In the genomic region with DNA sequence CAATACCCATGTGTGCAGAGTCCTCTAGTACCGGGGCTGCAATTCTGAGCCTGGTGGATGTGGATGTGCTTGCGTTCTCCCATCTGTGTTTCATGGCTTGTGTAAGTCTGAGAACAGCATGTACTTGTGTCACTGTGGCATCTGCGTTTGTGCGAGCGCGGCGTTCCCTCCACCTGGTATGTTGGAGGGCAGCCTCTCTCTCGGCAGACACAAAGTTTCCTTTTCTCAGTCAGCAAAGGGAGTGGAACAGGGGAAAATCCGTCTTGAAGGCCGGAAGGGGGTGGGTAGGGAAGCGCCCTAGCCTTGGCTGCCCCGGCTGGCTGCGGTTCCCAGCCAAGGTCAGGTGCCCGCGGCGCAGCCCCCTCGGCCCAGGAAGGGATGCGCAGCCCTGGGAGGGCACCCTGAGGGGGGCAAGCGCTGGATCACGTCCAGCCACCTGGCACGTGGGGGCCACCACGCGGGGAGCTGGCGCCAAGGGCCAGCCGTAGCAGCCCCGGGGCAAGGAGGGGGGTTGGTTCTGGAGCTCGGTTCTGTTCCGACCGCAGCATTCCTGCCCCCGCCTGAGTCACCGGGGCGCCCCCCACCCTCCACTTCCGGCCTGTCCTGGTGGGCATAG, we compare ENCODE assay signal across 7 mouse cellular contexts. TPM values are rescaled to one million over a fixed set of nuclear protein-coding genes. Genes with fewer than 3 reads are reported as not detected.
A peak's percentile ranks its signal among the peaks of the same experiment; 100 is the strongest.
DNase-seq lines count a peak whose midpoint lies in the region; ATAC-seq and TF ChIP-seq lines count a peak whose summit lies in the region.

No protein-coding gene starts in this region.

- peaks cover 27% of the 10 kb centered on the region for H3K27me3 ChIP-seq in CH12.LX (replicated peaks)
- no peaks in the 10 kb centered on the region for H3K27me3 ChIP-seq in forebrain, embryonic 16.5 days (replicated peaks; ENCODE audit: control insufficient read depth, insufficient read depth, low read length)
- H3K27me3 ChIP-seq in hindbrain, postnatal 0 days (ENCODE audit: insufficient read depth, low read length): no peaks in the 10 kb centered on the region
- no peaks in the 10 kb centered on the region for H3K27me3 ChIP-seq in limb, embryonic 10.5 days (ENCODE audit: low read depth, poor library complexity, severe bottlenecking)
- H3K27me3 ChIP-seq in midbrain, embryonic 15.5 days (replicated peaks): no peaks in the 10 kb centered on the region
- H3K27me3 ChIP-seq in thymus, adult 2 months (ENCODE audit: control insufficient read depth, insufficient read depth, low read length): no peaks in the 10 kb centered on the region

- H3K27ac ChIP-seq in CH12.LX (ENCODE audit: insufficient read depth, low read depth): no peak overlapping the region
- H3K27ac ChIP-seq in forebrain, embryonic 16.5 days (ENCODE audit: low read length): peak overlapping the region; percentile 65
- H3K27ac ChIP-seq in hindbrain, postnatal 0 days: peak overlapping the region; percentile 60
- H3K27ac ChIP-seq in limb, embryonic 10.5 days: peak overlapping the region; percentile 90
- no peak overlapping the region for H3K27ac ChIP-seq in midbrain, embryonic 15.5 days
- no peak overlapping the region for H3K27ac ChIP-seq in thymus, adult 2 months (ENCODE audit: control insufficient read depth, insufficient read depth, low read length)

- TF ChIP-seq RAD21 in CH12.LX (IDR thresholded peaks at IDR 0.05; ENCODE audit: low read depth, low read length): no peak

- DNase-seq in CH12.LX (ENCODE audit: extremely low read depth): peak; percentile 22
- peak; percentile 35 for DNase-seq in T-cell, adult 2 months (ENCODE audit: low spot score)
- peak; percentile 45 for DNase-seq in hindbrain, postnatal 0 days (ENCODE audit: low spot score)
- DNase-seq in limb, embryonic 10.5 days (ENCODE audit: low spot score): peak; percentile 44
- peak; percentile 30 for DNase-seq in thymus, adult 2 months

- 20% methylated on average over 33 of the region's 33 CpGs for WGBS in forebrain, embryonic 16.5 days
- WGBS in hindbrain, postnatal 0 days: 6% methylated on average over 33 of the region's 33 CpGs
- WGBS in limb, embryonic 10.5 days: 10% methylated on average over 33 of the region's 33 CpGs
- 12% methylated on average over 32 of the region's 33 CpGs for WGBS in midbrain, embryonic 15.5 days
- 2% methylated on average over 33 of the region's 33 CpGs for WGBS in thymus, adult 2 months

- TF ChIP-seq POLR2A in CH12.LX (IDR thresholded peaks at IDR 0.05; ENCODE audit: low read depth, low read length): no peak
- TF ChIP-seq POLR2A in thymus, adult 2 months (IDR thresholded peaks at IDR 0.05; ENCODE audit: control insufficient read depth, extremely low read depth, insufficient read depth, low read length, poor library complexity): no peak

- peak overlapping the region in 1 of 3 experiments; percentile 12 for H3K4me3 ChIP-seq in CH12.LX (replicated peaks in 1 of 3; ENCODE audit: low read depth in 2 of 3, low read length in 2 of 3, poor library complexity in 1 of 3)
- peak overlapping the region; percentile 34 for H3K4me3 ChIP-seq in forebrain, embryonic 16.5 days (replicated peaks; ENCODE audit: low read length)
- peak overlapping the region; percentile 26 for H3K4me3 ChIP-seq in hindbrain, postnatal 0 days (ENCODE audit: low read length)
- peak overlapping the region; percentile 54 for H3K4me3 ChIP-seq in limb, embryonic 10.5 days
- peak overlapping the region; percentile 32 for H3K4me3 ChIP-seq in midbrain, embryonic 15.5 days
- peak overlapping the region; percentile 35 for H3K4me3 ChIP-seq in thymus, adult 2 months (ENCODE audit: control insufficient read depth, insufficient read depth, low read length)

- TF ChIP-seq EP300 in CH12.LX (IDR thresholded peaks at IDR 0.05; ENCODE audit: low read length): no peak

- peak; percentile 83 for ATAC-seq in forebrain, embryonic 16.5 days
- ATAC-seq in hindbrain, postnatal 0 days: peak; percentile 63
- ATAC-seq in midbrain, embryonic 15.5 days (replicated peaks): peak; percentile 65

- H3K4me1 ChIP-seq in CH12.LX (ENCODE audit: control insufficient read depth in 1 of 2, insufficient read depth in 2 of 2): peaks cover 1 to 28% of the 10 kb centered on the region in 2 experiments; a peak in 3 of 4 replicates
- H3K4me1 ChIP-seq in forebrain, embryonic 16.5 days (replicated peaks; ENCODE audit: control insufficient read depth, insufficient read depth, low read length): peaks cover 14% of the 10 kb centered on the region
- H3K4me1 ChIP-seq in hindbrain, postnatal 0 days (ENCODE audit: insufficient read depth, low read length): peaks cover 7% of the 10 kb centered on the region; the same call in 1 of the 2 replicates
- H3K4me1 ChIP-seq in limb, embryonic 10.5 days: peaks cover 28% of the 10 kb centered on the region
- peaks cover 8% of the 10 kb centered on the region for H3K4me1 ChIP-seq in midbrain, embryonic 15.5 days
- H3K4me1 ChIP-seq in thymus, adult 2 months (replicated peaks; ENCODE audit: control insufficient read depth, insufficient read depth, low read length): peaks cover 25% of the 10 kb centered on the region

- H3K79me2 ChIP-seq in CH12.LX (replicated peaks; ENCODE audit: control insufficient read depth, extremely low read depth, insufficient read depth, poor library complexity, severe bottlenecking): no peaks in the 10 kb centered on the region

- H3K4me2 ChIP-seq in CH12.LX (ENCODE audit: insufficient read depth, low read depth, poor library complexity, severe bottlenecking): no peak overlapping the region
- peak overlapping the region; percentile 68 for H3K4me2 ChIP-seq in forebrain, embryonic 16.5 days (ENCODE audit: low read length)
- H3K4me2 ChIP-seq in hindbrain, postnatal 0 days (ENCODE audit: low read depth, low read length): peak overlapping the region; percentile 68
- H3K4me2 ChIP-seq in midbrain, embryonic 15.5 days: peak overlapping the region; percentile 72

- no peaks in the 10 kb centered on the region for H3K9me3 ChIP-seq in CH12.LX (replicated peaks; ENCODE audit: low read length)
- no peaks in the 10 kb centered on the region for H3K9me3 ChIP-seq in forebrain, embryonic 16.5 days (ENCODE audit: control insufficient read depth, low read length)
- no peaks in the 10 kb centered on the region for H3K9me3 ChIP-seq in hindbrain, postnatal 0 days (ENCODE audit: low read length)
- H3K9me3 ChIP-seq in limb, embryonic 10.5 days (replicated peaks): no peaks in the 10 kb centered on the region
- H3K9me3 ChIP-seq in midbrain, embryonic 15.5 days: no peaks in the 10 kb centered on the region

- H3K9ac ChIP-seq in CH12.LX (ENCODE audit: insufficient read depth, low read depth): no peak overlapping the region
- H3K9ac ChIP-seq in forebrain, embryonic 16.5 days (replicated peaks; ENCODE audit: low read depth, low read length): peak overlapping the region; percentile 61
- H3K9ac ChIP-seq in hindbrain, postnatal 0 days (replicated peaks; ENCODE audit: low read length): peak overlapping the region; percentile 46
- peak overlapping the region; percentile 41 for H3K9ac ChIP-seq in midbrain, embryonic 15.5 days

- in situ Hi-C loops in CH12.LX (cut with MboI; ENCODE audit: low pct_ligation_motif_present, low pct_unique_long_range_greater_than_20kb, low sequenced_read_pairs): no loop called here

- H3K36me3 ChIP-seq in CH12.LX (replicated peaks in 1 of 2; ENCODE audit: control insufficient read depth in 1 of 2, insufficient read depth in 1 of 2, low read length in 1 of 2): no peaks in the 10 kb centered on the region
- H3K36me3 ChIP-seq in forebrain, embryonic 16.5 days (ENCODE audit: control insufficient read depth, insufficient read depth): no peaks in the 10 kb centered on the region
- H3K36me3 ChIP-seq in hindbrain, postnatal 0 days (ENCODE audit: insufficient read depth, low read length): no peaks in the 10 kb centered on the region
- peaks cover 22% of the 10 kb centered on the region for H3K36me3 ChIP-seq in limb, embryonic 10.5 days
- H3K36me3 ChIP-seq in midbrain, embryonic 15.5 days (replicated peaks): no peaks in the 10 kb centered on the region
- no peaks in the 10 kb centered on the region for H3K36me3 ChIP-seq in thymus, adult 2 months (ENCODE audit: control insufficient read depth, insufficient read depth, low read length)

- TF ChIP-seq CTCF in CH12.LX (conservative IDR thresholded peaks at IDR 0.05 in 1 of 2, IDR thresholded peaks at IDR 0.05 in 1 of 2; ENCODE audit: low read depth in 2 of 2, low read length in 2 of 2): no peak
- TF ChIP-seq CTCF in hindbrain, postnatal 0 days (IDR thresholded peaks at IDR 0.05; ENCODE audit: low read depth): no peak
- no peak for TF ChIP-seq CTCF in thymus, adult 2 months (IDR thresholded peaks at IDR 0.05; ENCODE audit: borderline replicate concordance, control insufficient read depth, extremely low read depth, insufficient read depth, low read length, poor library complexity)

- dilution Hi-C loops in CH12.LX (cut with MboI; ENCODE audit: extremely low pct_ligation_motif_present, extremely low pct_unique_long_range_greater_than_20kb, low sequenced_read_pairs): no loop called here

RNA-seq across cellular contexts. Expression of a gene that starts 7.1 kb away (rescaled TPM):
- total RNA-seq in CH12.LX (2012; rRNA removed) (0.76 and 0.98 TPM in 2 replicates), CH12.LX (2014; rRNA removed) (0.15 and 0.19 TPM in 2 replicates)
- 0.96 and 1.6 TPM in 2 replicates for polyA plus RNA-seq in CH12.LX (2012; ENCODE audit: insufficient read length, low read depth)
- 14.6 and 15.9 TPM in 2 replicates for polyA plus RNA-seq in forebrain, embryonic 16.5 days (2015; fragmentation: Nextera tagmentation; extraction: Ambion mirVana)
- total RNA-seq in hindbrain, postnatal 0 days (2014; rRNA removed): 41.7 and 44.3 TPM in 2 replicates
- polyA plus RNA-seq in hindbrain, postnatal 0 days (2015; fragmentation: Nextera tagmentation; extraction: Ambion mirVana): 24.5 and 26.8 TPM in 2 replicates
- polyA plus RNA-seq in limb, embryonic 10.5 days (2016; fragmentation: Nextera tagmentation; extraction: Ambion mirVana): 19.4 and 28.1 TPM in 2 replicates
- polyA plus RNA-seq in midbrain, embryonic 15.5 days (2015; fragmentation: Nextera tagmentation; extraction: Ambion mirVana): 20.2 and 22.2 TPM in 2 replicates
- 67.0 and 75.0 TPM in 2 replicates for polyA plus RNA-seq in thymus, adult 2 months (2012; rRNA removed)

RNA-seq across cellular contexts. Expression of a gene that starts 26.9 kb away (rescaled TPM):
- 67.6 and 72.2 TPM in 2 replicates for total RNA-seq in CH12.LX (2012; rRNA removed)
- total RNA-seq in CH12.LX (2014; rRNA removed): 44.7 and 52.6 TPM in 2 replicates
- polyA plus RNA-seq in CH12.LX (2012; ENCODE audit: insufficient read length, low read depth): 155 and 188 TPM in 2 replicates
- 44.2 and 46.6 TPM in 2 replicates for polyA plus RNA-seq in forebrain, embryonic 16.5 days (2015; fragmentation: Nextera tagmentation; extraction: Ambion mirVana)
- total RNA-seq in hindbrain, postnatal 0 days (2014; rRNA removed): 116 and 128 TPM in 2 replicates
- 43.4 and 44.6 TPM in 2 replicates for polyA plus RNA-seq in hindbrain, postnatal 0 days (2015; fragmentation: Nextera tagmentation; extraction: Ambion mirVana)
- 61.7 and 67.7 TPM in 2 replicates for polyA plus RNA-seq in limb, embryonic 10.5 days (2016; fragmentation: Nextera tagmentation; extraction: Ambion mirVana)
- 43.6 and 44.4 TPM in 2 replicates for polyA plus RNA-seq in midbrain, embryonic 15.5 days (2015; fragmentation: Nextera tagmentation; extraction: Ambion mirVana)
- polyA plus RNA-seq in thymus, adult 2 months (2012; rRNA removed): 102 and 134 TPM in 2 replicates

RNA-seq across cellular contexts. Expression of a gene that starts 35.3 kb away (rescaled TPM):
- 0.04 TPM in 1 of 2 replicates, not detected in the other for total RNA-seq in CH12.LX (2012; rRNA removed)
- not detected in 2 replicates for total RNA-seq in CH12.LX (2014; rRNA removed)
- not detected in 2 replicates for polyA plus RNA-seq in CH12.LX (2012; ENCODE audit: insufficient read length, low read depth)
- polyA plus RNA-seq in forebrain, embryonic 16.5 days (2015; fragmentation: Nextera tagmentation; extraction: Ambion mirVana): 1.0 and 1.1 TPM in 2 replicates
- total RNA-seq in hindbrain, postnatal 0 days (2014; rRNA removed): 3.8 and 4.4 TPM in 2 replicates
- polyA plus RNA-seq in hindbrain, postnatal 0 days (2015; fragmentation: Nextera tagmentation; extraction: Ambion mirVana): 3.5 and 4.3 TPM in 2 replicates
- polyA plus RNA-seq in limb, embryonic 10.5 days (2016; fragmentation: Nextera tagmentation; extraction: Ambion mirVana): 1.0 and 1.1 TPM in 2 replicates
- polyA plus RNA-seq in midbrain, embryonic 15.5 days (2015; fragmentation: Nextera tagmentation; extraction: Ambion mirVana): 1.9 and 2.2 TPM in 2 replicates
- 2.7 and 5.2 TPM in 2 replicates for polyA plus RNA-seq in thymus, adult 2 months (2012; rRNA removed)

Comparison
In these comparisons a context has a peak if more than half of its experiments do, and no peak if none do; other contexts are left out.
1. H3K27ac ChIP-seq: peak in forebrain, embryonic 16.5 days (single experiment), hindbrain, postnatal 0 days (single experiment) and limb, embryonic 10.5 days (single experiment); none in CH12.LX (single experiment), midbrain, embryonic 15.5 days (single experiment) and thymus, adult 2 months (single experiment).
2. Peak in every context shown above with its lines, with median percentiles within 50 percentile points of each other: DNase-seq and ATAC-seq.